Mouse (Mus musculus) forebrain, postnatal 0 days (tissue): ENCODE data around the gene Tnfaip2. TPM values are rescaled to one million over a fixed set of nuclear protein-coding genes. Genes with fewer than 3 reads are reported as not detected.
A peak's percentile ranks its signal among the peaks of the same experiment; 100 is the strongest.

Experiments used
- ATAC-seq: fragments of 200-750 bp; cut with Nextera tagmentation; 2 replicates; pipeline ENCODE4 v1.8.0; 2017; ENCODE audit warnings: mild to moderate bottlenecking, moderate library complexity
- DNase-seq: peaks from one replicate; pipeline ENCODE4 v3.0.0-alpha.2; 2015
- H3K27ac ChIP-seq: fragments of 300-500 bp; sonication (generic); 2 replicates; pipeline ENCODE4 v1.5.1; 2014; ENCODE audit warnings: low read depth, mild to moderate bottlenecking, antibody characterized with exemption, low read length, moderate library complexity, mixed read lengths
- H3K27me3 ChIP-seq: fragments of 300-500 bp; sonication (generic); 2 replicates; pipeline ENCODE4 v1.6.1; 2014; ENCODE audit warnings: mild to moderate bottlenecking, low read length, mixed read lengths; ENCODE audit not compliant: insufficient read depth
- H3K36me3 ChIP-seq: fragments of 300-500 bp; sonication (generic); 2 replicates; pipeline ENCODE4 v1.6.1; 2014; ENCODE audit warnings: mild to moderate bottlenecking, moderate library complexity; ENCODE audit not compliant: insufficient read depth
- H3K4me1 ChIP-seq: fragments of 300-500 bp; sonication (generic); 2 replicates; pipeline ENCODE4 v1.6.1; 2014; ENCODE audit warnings: antibody characterized with exemption; ENCODE audit not compliant: insufficient read depth
- H3K4me2 ChIP-seq: fragments of 300-500 bp; sonication (generic); 2 replicates; pipeline ENCODE4 v1.6.1; 2014; ENCODE audit warnings: low read depth, mild to moderate bottlenecking, moderate library complexity
- H3K4me3 ChIP-seq: fragments of 300-500 bp; sonication (generic); 2 replicates; pipeline ENCODE4 v1.5.1; 2014; ENCODE audit warnings: low read depth, low read length, mixed read lengths
- H3K9ac ChIP-seq: fragments of 300-500 bp; sonication (generic); 2 replicates; pipeline ENCODE4 v1.6.1; 2014; ENCODE audit warnings: mild to moderate bottlenecking
- H3K9me3 ChIP-seq: fragments of 300-500 bp; sonication (generic); 2 replicates; pipeline ENCODE4 v1.6.1; 2016; ENCODE audit warnings: low read length
- CTCF ChIP-seq: sonication (generic); IDR thresholded peaks from 2 replicates; pipeline ENCODE4 v1.5.1; 2016; ENCODE audit warnings: antibody characterized with exemption, control low read depth, low read depth
- WGBS: fragments of 180-500 bp; shearing (Covaris S2); extraction: QIAGEN DNeasy Blood & Tissue Kit; methylation state at CpG from one replicate; pipeline ENCODE4 v1.1.7; 2014; 5-methylcytosine and 5-hydroxymethylcytosine counted together
- polyA plus RNA-seq: library from polyadenylated mRNA; unstranded; fragments of >200 nt; fragmentation: Nextera tagmentation; extraction: Ambion mirVana; gene quantifications from 2 replicates; pipeline ENCODE4 v1.2.1, GENCODE M21; 2015
- total RNA-seq: library from RNA; depleted of rRNA; stranded (reverse); fragments of >200 nt; gene quantifications from 2 replicates; pipeline ENCODE4 v1.2.3, GENCODE M21; 2014

Tnfaip2 gene
- total and polyA plus RNA-seq, 2 experiments from 2014 or later = 1.2 to 4.8 TPM

- Histone ChIP-seq H3K9ac (no peak overlapping the region), H3K4me1 (no peaks in the 10 kb centered on the region), H3K36me3 (no peaks in the 10 kb centered on the region), H3K4me3 (no peak overlapping the region), H3K9me3 (no peaks in the 10 kb centered on the region), H3K27ac (no peak overlapping the region), H3K27me3 (no peaks in the 10 kb centered on the region), H3K4me2 (no peak overlapping the region)
- no peak for TF ChIP-seq CTCF
- ATAC-seq = peak; percentile 54
- peak; percentile 52 for DNase-seq
- 43% methylated on average over 8 of the region's 8 CpGs for WGBS
Observed at GRCm38 (mm10) chr12:111474893-111475643, 32.8 kb downstream of the Tnfaip2 start.

DNA sequence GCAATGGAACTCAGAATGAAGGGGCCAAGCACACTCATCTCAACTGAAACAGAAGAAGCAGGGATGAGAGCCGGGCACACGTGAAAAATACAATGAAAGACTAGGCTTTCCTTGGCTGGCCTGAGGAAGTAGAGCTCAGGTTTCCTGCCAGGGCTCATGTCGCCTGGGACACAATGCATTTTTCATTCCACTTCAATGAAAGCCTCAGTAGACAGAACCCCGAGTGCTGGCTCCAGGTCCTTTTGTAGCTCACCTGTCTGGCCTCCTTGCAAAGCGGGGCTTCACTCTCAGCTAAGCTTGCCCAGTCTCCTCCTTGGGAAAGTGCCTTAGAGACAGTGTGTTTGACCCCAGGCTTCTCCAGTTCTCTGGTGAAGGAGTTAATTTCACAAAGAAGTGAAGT lies 36.7 kb downstream of the Tnfaip2 start:
- WGBS = 52% methylated on average over 5 of the region's 5 CpGs
- no peak overlapping the region for H3K4me3 ChIP-seq
- H3K36me3 ChIP-seq = no peaks in the 10 kb centered on the region
- ATAC-seq (no peak), DNase-seq (no peak)
- peaks cover 4% of the 10 kb centered on the region for H3K27me3 ChIP-seq
- H3K4me1 ChIP-seq = no peaks in the 10 kb centered on the region
- H3K27ac ChIP-seq = no peak overlapping the region
- TF ChIP-seq CTCF = no peak
- H3K9me3 ChIP-seq = no peaks in the 10 kb centered on the region
- no peak overlapping the region for H3K4me2 ChIP-seq
- no peak overlapping the region for H3K9ac ChIP-seq

- Histone ChIP-seq H3K9ac (no peak overlapping the region), H3K36me3 (no peaks in the 10 kb centered on the region), H3K4me1 (no peaks in the 10 kb centered on the region), H3K27me3 (peaks cover 14% of the 10 kb centered on the region), H3K9me3 (no peaks in the 10 kb centered on the region), H3K4me3 (no peak overlapping the region), H3K4me2 (no peak overlapping the region), H3K27ac (no peak overlapping the region)
- WGBS = 72% methylated on average over 2 of the region's 2 CpGs
- TF ChIP-seq CTCF = peak; percentile 65
- ATAC-seq (no peak), DNase-seq (peak; percentile 26)
Observed at GRCm38 (mm10) chr12:111479917-111480316, 37.6 kb downstream of the Tnfaip2 start.

GRCm38 (mm10) chr12:111485046-111485651 lies 42.9 kb downstream of the Tnfaip2 start:
- no peak for DNase-seq
- H3K27me3 ChIP-seq = peaks cover 43% of the 10 kb centered on the region
- ATAC-seq = 0 out of 2 replicates have a peak, but pooled peaks have one; percentile 27
- H3K9me3 ChIP-seq = no peaks in the 10 kb centered on the region
- WGBS = under 1% methylated on average over 63 of the region's 63 CpGs
- H3K9ac ChIP-seq = 0 out of 2 replicates have a peak overlapping the region, but pooled peaks have one; percentile 6
- H3K4me2 ChIP-seq = peak overlapping the region; percentile 47
- no peaks in the 10 kb centered on the region for H3K4me1 ChIP-seq
- H3K36me3 ChIP-seq = no peaks in the 10 kb centered on the region
- H3K27ac ChIP-seq = no peak overlapping the region
- TF ChIP-seq CTCF = no peak
- H3K4me3 ChIP-seq = peak overlapping the region; percentile 33

- WGBS = 2% methylated on average over 53 of the region's 58 CpGs
- no peak for TF ChIP-seq CTCF
- DNase-seq (peak; percentile 14), ATAC-seq (peak; percentile 38)
- H3K4me3 ChIP-seq = peak within 1 kb of the TSS; percentile 33
- H3K4me1 ChIP-seq = no peaks in the 10 kb centered on the region
- peak within 1 kb of the TSS; percentile 47 for H3K4me2 ChIP-seq
- H3K27me3 ChIP-seq = peaks cover 43% of the 10 kb centered on the region
- H3K27ac ChIP-seq = no peak within 1 kb of the TSS
- peak within 1 kb of the TSS; percentile 6; the same call in 1 of the 2 replicates for H3K9ac ChIP-seq
- no peaks in the 10 kb centered on the region for H3K9me3 ChIP-seq
- no peaks in the 10 kb centered on the region for H3K36me3 ChIP-seq
Observed at GRCm38 (mm10) chr12:111485652-111486306, 43.5 kb downstream of the Tnfaip2 start, which contains the start of gene Gm266. Gene Gm266 (minus strand): TSS chr12:111485823.

DNA sequence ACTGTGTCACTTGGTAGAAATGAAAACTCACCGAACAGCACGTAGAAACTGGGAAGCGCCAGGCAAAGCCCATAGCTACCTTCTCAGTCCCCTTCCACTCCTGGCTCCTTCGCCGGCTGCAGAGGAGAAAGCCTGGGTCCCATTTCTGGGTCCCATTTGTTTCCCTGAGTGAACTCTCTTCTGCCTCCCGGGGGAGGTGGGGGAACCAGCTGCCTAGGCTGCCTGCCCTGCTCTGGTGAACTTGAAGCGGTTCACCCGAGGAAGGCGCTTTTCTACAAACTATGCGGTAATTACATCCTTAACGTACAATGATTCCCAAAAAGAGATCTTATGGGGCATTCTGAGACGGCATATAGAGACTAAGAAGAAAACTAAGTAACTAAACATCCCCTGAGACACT lies 44.2 kb downstream of the Tnfaip2 start:
- H3K9ac ChIP-seq = no peak overlapping the region
- H3K4me1 ChIP-seq = no peaks in the 10 kb centered on the region
- no peaks in the 10 kb centered on the region for H3K36me3 ChIP-seq
- ATAC-seq (no peak), DNase-seq (peak; percentile 21)
- peaks cover 43% of the 10 kb centered on the region for H3K27me3 ChIP-seq
- TF ChIP-seq CTCF = no peak
- peak overlapping the region; percentile 47; the same call in 1 of the 2 replicates for H3K4me2 ChIP-seq
- H3K27ac ChIP-seq = no peak overlapping the region
- H3K4me3 ChIP-seq = no peak overlapping the region
- H3K9me3 ChIP-seq = no peaks in the 10 kb centered on the region
- WGBS = 8% methylated on average over 12 of the region's 12 CpGs
